Mouse (Mus musculus) left cerebral cortex, adult 2 months (tissue): ENCODE measurements around the gene Rce1. TPM values are rescaled to one million over a fixed set of nuclear protein-coding genes. Genes with fewer than 3 reads are reported as not detected.

Experiments used
- DNase-seq, 2 experiments: peaks; one replicate each; pipeline ENCODE4 v3.0.0; 2021 to 2022; ENCODE audit warnings: low spot score in 2 of 2, mixed read lengths in 1 of 2; ENCODE audit errors: extremely low spot score in 1 of 2
- H3K27ac ChIP-seq: fragments of 200-600 bp; 2 replicates; pipeline ENCODE4 v1.8.1; 2022
- H3K4me3 ChIP-seq: fragments of 200-600 bp; 2 replicates; pipeline ENCODE4 v1.8.1; 2022
- CTCF ChIP-seq: fragments of 200-600 bp; IDR thresholded peaks from 2 replicates; pipeline ENCODE4 v1.8.1; 2022; ENCODE audit warnings: antibody characterized with exemption, mild to moderate bottlenecking, moderate library complexity
- intact Hi-C: fragments of 180-260 bp; cut with DNase I; formaldehyde crosslinking; loops from one replicate; pipeline ENCODE4 v1.15.1; 2025
- total RNA-seq, 2 experiments: library from RNA; stranded (reverse); gene quantifications; 2 replicates each; pipeline ENCODE4 v1.2.3; 2021

Rce1 gene
- total RNA-seq, 2 experiments from 2014 or later: 26.4 to 30.6 TPM

- intact Hi-C loops: loop anchor here (2.0 to 5.0 kb wide), 4 partner anchors 128 to 338 kb away; partner anchors contain the start of genes Bbs1, Ccdc87, Ccs and Mrpl11
- no peak for DNase-seq
- Histone ChIP-seq H3K27ac (peak overlapping the region; percentile 96), H3K4me3 (peak overlapping the region; percentile 84)
- TF ChIP-seq CTCF: no peak
Observed at GRCm38 (mm10) chr19:4624406-4625178, 849 bp downstream of the Rce1 start.

DNA sequence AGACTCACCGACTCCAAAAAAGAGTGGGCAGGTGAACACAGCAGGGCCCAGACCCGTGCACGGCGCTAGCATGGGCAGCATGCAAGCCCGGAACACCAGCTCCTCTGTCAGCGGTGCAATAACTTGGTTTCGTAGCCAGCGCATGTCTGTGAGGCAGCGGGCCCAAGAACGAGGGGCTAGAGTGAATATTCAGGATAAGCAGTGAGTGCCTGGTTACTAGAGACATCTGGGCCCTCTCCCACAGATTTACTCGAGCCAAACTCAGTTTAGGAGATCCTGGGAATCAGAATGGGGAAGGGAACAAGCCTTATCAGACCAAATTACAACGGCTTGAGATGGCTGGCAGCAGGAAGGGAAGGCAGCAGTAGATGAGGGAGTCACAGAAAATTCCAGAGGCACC, 1.4 kb downstream of the Rce1 start:
- intact Hi-C loops: loop anchor here (2.0 kb wide), 1 partner anchor 127 kb away; no protein-coding TSS in a partner anchor
- no peak for DNase-seq

GRCm38 (mm10) chr19:4623419-4623818, 2.0 kb downstream of the Rce1 start:
- DNase-seq: no peak
- no peak overlapping the region; the same call in 1 of the 2 replicates for H3K4me3 ChIP-seq
- H3K27ac ChIP-seq: no peak overlapping the region
- no peak for TF ChIP-seq CTCF
- intact Hi-C loops: no loop called here

More for the DNA sequence above, 1.4 kb downstream of the Rce1 start:
- peak overlapping the region; percentile 84 for H3K4me3 ChIP-seq
- no peak overlapping the region for H3K27ac ChIP-seq
- no peak for TF ChIP-seq CTCF

DNA sequence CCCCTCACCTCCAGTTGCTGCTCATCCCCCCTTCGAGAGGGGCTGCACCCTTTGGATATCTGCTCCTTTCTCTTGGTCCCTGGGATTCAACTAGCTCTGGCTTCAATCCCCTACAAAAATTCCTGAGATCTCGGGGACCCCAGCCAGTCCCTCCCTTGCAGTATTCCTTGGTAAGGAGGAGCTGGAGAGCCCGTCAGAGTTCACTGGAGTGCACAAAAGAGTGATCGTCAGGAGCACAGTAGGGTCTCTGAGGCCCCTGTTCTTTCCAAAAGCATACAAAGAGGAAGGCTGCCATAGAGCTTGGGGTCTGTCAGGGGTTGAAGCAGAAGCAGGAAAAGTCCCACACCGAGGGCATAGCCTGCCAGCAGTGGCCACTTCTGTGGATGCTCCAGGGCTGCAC, 2.7 kb downstream of the Rce1 start:
- no peak overlapping the region for H3K4me3 ChIP-seq
- intact Hi-C loops: no loop called here
- no peak overlapping the region for H3K27ac ChIP-seq
- no peak for TF ChIP-seq CTCF
- DNase-seq: no peak

GRCm38 (mm10) chr19:4620721-4621120, 4.7 kb downstream of the Rce1 start:
- Histone ChIP-seq H3K4me3 (no peak overlapping the region), H3K27ac (no peak overlapping the region)
- no peak for TF ChIP-seq CTCF
- intact Hi-C loops: no loop called here
- no peak for DNase-seq

GRCm38 (mm10) chr19:4619461-4619860, 6.0 kb downstream of the Rce1 start:
- DNase-seq: no peak
- no peak for TF ChIP-seq CTCF
- intact Hi-C loops: no loop called here
- no peak overlapping the region for H3K4me3 ChIP-seq
- no peak overlapping the region for H3K27ac ChIP-seq

GRCm38 (mm10) chr19:4618183-4618582, 7.3 kb downstream of the Rce1 start:
- peak in 1 of 2 experiments; percentile 16 for DNase-seq
- peak; percentile 46 for TF ChIP-seq CTCF
- intact Hi-C loops: no loop called here
- Histone ChIP-seq H3K27ac (no peak overlapping the region), H3K4me3 (no peak overlapping the region)

DNA sequence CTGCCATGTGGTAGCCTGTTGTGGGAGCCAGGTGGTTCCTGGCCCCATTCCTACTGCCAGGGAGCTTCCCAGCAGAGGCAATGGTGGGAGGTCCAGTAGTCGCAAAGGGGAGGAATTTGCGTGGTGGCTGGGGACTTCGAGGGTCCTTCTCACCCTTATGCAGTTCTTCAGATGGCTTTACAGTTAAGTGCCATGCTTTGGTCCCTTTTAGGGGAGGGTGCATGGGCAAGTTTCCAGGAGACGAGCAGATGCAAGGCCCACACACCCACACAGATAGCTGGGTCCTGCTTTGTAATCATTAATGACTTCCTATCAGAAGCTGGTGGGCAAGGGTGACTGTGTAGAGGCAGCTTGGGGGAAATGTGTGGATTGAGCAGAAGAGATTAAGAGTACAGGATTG, 8.9 kb downstream of the Rce1 start:
- no peak for TF ChIP-seq CTCF
- Histone ChIP-seq H3K27ac (no peak overlapping the region), H3K4me3 (no peak overlapping the region)
- DNase-seq: no peak
- intact Hi-C loops: no loop called here

- peak; percentile 89 to 90 for DNase-seq
- TF ChIP-seq CTCF: peak; percentile 34
- intact Hi-C loops: loop anchor here (2.0 kb wide), 1 partner anchor 105 kb away; the partner anchor contains the start of gene Pcx
- Histone ChIP-seq H3K27ac (peak within 1 kb of the TSS; percentile 96), H3K4me3 (peak within 1 kb of the TSS; percentile 93)
Observed at GRCm38 (mm10) chr19:4615151-4616093, 10.0 kb downstream of the Rce1 start, which contains the start of gene Lrfn4. Lrfn4 (minus strand) TSS chr19:4615667.

DNA sequence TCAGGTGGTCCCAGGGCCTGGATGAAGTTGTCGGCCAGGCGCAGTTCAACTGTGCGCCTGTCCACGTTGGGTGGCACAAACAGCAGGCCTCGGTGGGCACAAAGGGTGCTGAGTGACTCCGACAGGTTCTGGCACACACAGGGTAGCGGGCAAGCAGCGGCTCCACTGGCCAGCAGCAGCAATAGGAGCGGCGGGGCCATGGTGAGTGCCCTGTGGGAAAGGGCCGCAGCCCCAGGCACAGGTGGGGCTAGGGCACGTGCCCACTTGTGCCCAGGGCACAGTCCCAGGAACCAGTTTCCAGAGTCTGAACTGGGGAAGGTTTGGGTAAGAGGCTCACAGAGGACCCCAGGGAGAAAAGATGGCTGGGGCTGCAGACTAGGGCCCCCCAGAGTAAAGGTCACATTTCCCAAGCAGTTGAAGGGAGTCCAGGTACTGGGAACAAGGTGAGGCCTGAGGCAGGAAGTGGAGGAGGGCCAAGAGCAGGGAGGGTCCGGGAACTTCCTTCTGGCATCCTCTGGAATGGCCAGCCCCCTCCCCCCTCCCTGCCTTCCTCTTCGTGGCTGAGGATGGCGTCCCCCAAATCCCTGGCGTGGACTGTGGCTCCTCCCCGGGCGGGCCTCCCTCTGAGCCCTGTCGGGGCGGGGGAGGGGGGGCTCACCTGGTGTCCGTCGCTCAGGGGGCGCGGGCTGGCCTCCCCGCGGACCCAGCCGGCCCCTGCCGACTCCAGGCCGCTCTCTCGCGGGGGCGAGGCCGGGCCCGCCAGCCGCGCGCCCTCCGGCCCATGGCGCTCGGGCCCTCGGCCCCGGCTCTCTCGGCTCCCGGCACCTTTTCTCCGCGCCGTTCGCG, 10.9 kb downstream of the Rce1 start:
- H3K27ac ChIP-seq: peak overlapping the region; percentile 96
- no peak for TF ChIP-seq CTCF
- no peak for DNase-seq
- peak overlapping the region; percentile 93 for H3K4me3 ChIP-seq
- intact Hi-C loops: loop anchor here (2.0 kb wide), 1 partner anchor 104 kb away; the partner anchor contains the start of gene Pcx
